In the genomic region with DNA sequence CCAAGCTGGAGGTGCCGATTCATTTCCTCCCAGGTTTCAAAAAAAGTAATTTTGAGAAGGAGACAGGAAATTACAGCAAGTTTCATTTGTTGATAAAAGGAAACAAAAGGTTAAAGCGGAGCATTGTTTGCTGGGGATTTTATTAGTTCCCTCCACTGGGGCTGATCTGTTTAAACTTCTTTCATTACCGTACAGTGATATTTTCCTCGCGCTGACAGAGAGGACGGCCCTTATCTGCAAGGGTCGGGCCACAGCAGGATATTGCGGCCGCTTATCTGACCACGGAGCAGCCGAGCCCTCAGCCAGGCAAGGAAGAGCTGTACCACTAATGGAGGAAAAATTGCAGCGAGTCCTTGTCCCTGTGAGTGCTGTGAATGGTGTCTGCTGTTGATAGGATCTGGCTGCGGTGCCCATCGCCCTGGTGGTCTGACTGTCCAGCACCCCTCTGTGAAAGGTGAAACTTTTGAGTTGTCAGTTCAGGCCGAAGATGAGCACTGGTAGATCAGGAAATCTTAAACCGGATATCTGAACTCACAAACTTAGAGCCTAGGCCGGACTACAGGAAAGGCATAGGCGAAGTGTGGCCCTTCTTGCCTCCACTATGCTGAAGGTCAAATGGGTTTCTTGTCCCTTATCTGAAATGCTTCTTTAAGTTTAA, we compare ENCODE assay signal across 8 mouse cellular contexts. TPM values are rescaled to one million over a fixed set of nuclear protein-coding genes. Genes with fewer than 3 reads are reported as not detected.
DNase-seq lines count a peak whose midpoint lies in the region; ATAC-seq lines count a peak whose summit lies in the region.

No protein-coding gene starts in this region.

- no peak overlapping the region; the same call in 1 of the 2 replicates for H3K27ac ChIP-seq in forebrain, embryonic 11.5 days (ENCODE audit: low read depth, low read length)
- H3K27ac ChIP-seq in forebrain, embryonic 15.5 days (replicated peaks): no peak overlapping the region
- H3K27ac ChIP-seq in hindbrain, embryonic 13.5 days: no peak overlapping the region
- peak overlapping the region; percentile 88 for H3K27ac ChIP-seq in liver, embryonic 15.5 days (replicated peaks)
- H3K27ac ChIP-seq in stomach, embryonic 15.5 days: peak overlapping the region; percentile 65

- ATAC-seq in forebrain, embryonic 11.5 days (replicated peaks; ENCODE audit: low FRiP score): no peak
- ATAC-seq in forebrain, embryonic 15.5 days (replicated peaks): no peak
- ATAC-seq in hindbrain, embryonic 13.5 days (ENCODE audit: low FRiP score): peak; percentile 53; the same call in 1 of the 2 replicates
- peak; percentile 85 for ATAC-seq in liver, embryonic 15.5 days (ENCODE audit: insufficient read depth)
- peak; percentile 80; the same call in 1 of the 2 replicates for ATAC-seq in stomach, embryonic 15.5 days (ENCODE audit: insufficient read depth, low FRiP score, low read depth)

- WGBS in forebrain, embryonic 11.5 days: 49% methylated on average over 18 of the region's 18 CpGs
- WGBS in forebrain, embryonic 15.5 days: 60% methylated on average over 18 of the region's 18 CpGs
- 56% methylated on average over 18 of the region's 18 CpGs for WGBS in hindbrain, embryonic 13.5 days
- WGBS in liver, embryonic 15.5 days (ENCODE audit: insufficient replicate concordance): 6% methylated on average over 18 of the region's 18 CpGs
- 19% methylated on average over 18 of the region's 18 CpGs for WGBS in stomach, embryonic 15.5 days

- peaks cover 5% of the 10 kb centered on the region for H3K4me1 ChIP-seq in forebrain, embryonic 11.5 days (replicated peaks; ENCODE audit: control insufficient read depth, insufficient read depth, low read length)
- peaks cover 3% of the 10 kb centered on the region; the same call in 1 of the 2 replicates for H3K4me1 ChIP-seq in forebrain, embryonic 15.5 days
- H3K4me1 ChIP-seq in hindbrain, embryonic 13.5 days (replicated peaks): peaks cover 20% of the 10 kb centered on the region
- peaks cover 96% of the 10 kb centered on the region for H3K4me1 ChIP-seq in liver, embryonic 15.5 days (replicated peaks)
- peaks cover 39% of the 10 kb centered on the region for H3K4me1 ChIP-seq in stomach, embryonic 15.5 days

- no peaks in the 10 kb centered on the region for H3K36me3 ChIP-seq in forebrain, embryonic 11.5 days (ENCODE audit: control insufficient read depth, insufficient read depth, low read length)
- H3K36me3 ChIP-seq in forebrain, embryonic 15.5 days: no peaks in the 10 kb centered on the region
- no peaks in the 10 kb centered on the region for H3K36me3 ChIP-seq in hindbrain, embryonic 13.5 days
- H3K36me3 ChIP-seq in liver, embryonic 15.5 days (replicated peaks): no peaks in the 10 kb centered on the region
- no peaks in the 10 kb centered on the region for H3K36me3 ChIP-seq in stomach, embryonic 15.5 days

- H3K9ac ChIP-seq in forebrain, embryonic 11.5 days (ENCODE audit: low read length): no peak overlapping the region; the same call in 1 of the 2 replicates
- no peak overlapping the region for H3K9ac ChIP-seq in forebrain, embryonic 15.5 days (replicated peaks)
- H3K9ac ChIP-seq in hindbrain, embryonic 13.5 days: no peak overlapping the region
- peak overlapping the region; percentile 55 for H3K9ac ChIP-seq in liver, embryonic 15.5 days
- no peak overlapping the region for H3K9ac ChIP-seq in stomach, embryonic 15.5 days

- no peak for DNase-seq in forebrain, embryonic 11.5 days (ENCODE audit: low spot score)
- DNase-seq in embryo, embryonic 9.5 days (ENCODE audit: extremely low spot score): peak; percentile 46
- no peak for DNase-seq in layer of hippocampus, adult 9-11 months
- DNase-seq in thymus, postnatal 25 days: no peak

- peak overlapping the region; percentile 2; the same call in 1 of the 2 replicates for H3K4me2 ChIP-seq in forebrain, embryonic 11.5 days (ENCODE audit: low read depth, low read length, severe bottlenecking)
- no peak overlapping the region for H3K4me2 ChIP-seq in forebrain, embryonic 15.5 days (replicated peaks)
- no peak overlapping the region for H3K4me2 ChIP-seq in hindbrain, embryonic 13.5 days
- H3K4me2 ChIP-seq in liver, embryonic 15.5 days: peak overlapping the region; percentile 79
- H3K4me2 ChIP-seq in stomach, embryonic 15.5 days: peak overlapping the region; percentile 32

- H3K27me3 ChIP-seq in forebrain, embryonic 11.5 days (ENCODE audit: control insufficient read depth, insufficient read depth, low read length): 0 out of 2 replicates have a peak, but pooled peaks cover 2% of the 10 kb centered on the region
- H3K27me3 ChIP-seq in forebrain, embryonic 15.5 days: 0 out of 2 replicates have a peak, but pooled peaks cover 5% of the 10 kb centered on the region
- no peaks in the 10 kb centered on the region for H3K27me3 ChIP-seq in hindbrain, embryonic 13.5 days
- H3K27me3 ChIP-seq in liver, embryonic 15.5 days: peaks cover 26% of the 10 kb centered on the region
- no peaks in the 10 kb centered on the region for H3K27me3 ChIP-seq in stomach, embryonic 15.5 days (replicated peaks)

- no peaks in the 10 kb centered on the region for H3K9me3 ChIP-seq in forebrain, embryonic 11.5 days (ENCODE audit: control insufficient read depth, low read length)
- H3K9me3 ChIP-seq in forebrain, embryonic 15.5 days: no peaks in the 10 kb centered on the region
- no peaks in the 10 kb centered on the region for H3K9me3 ChIP-seq in hindbrain, embryonic 13.5 days
- H3K9me3 ChIP-seq in liver, embryonic 15.5 days (replicated peaks): no peaks in the 10 kb centered on the region
- H3K9me3 ChIP-seq in stomach, embryonic 15.5 days: no peaks in the 10 kb centered on the region

- no peak overlapping the region for H3K4me3 ChIP-seq in forebrain, embryonic 11.5 days (ENCODE audit: low read depth, low read length)
- H3K4me3 ChIP-seq in forebrain, embryonic 15.5 days: no peak overlapping the region
- H3K4me3 ChIP-seq in hindbrain, embryonic 13.5 days: no peak overlapping the region
- H3K4me3 ChIP-seq in liver, embryonic 15.5 days (replicated peaks): peak overlapping the region; percentile 55
- 0 out of 2 replicates have a peak overlapping the region, but pooled peaks have one; percentile 3 for H3K4me3 ChIP-seq in stomach, embryonic 15.5 days (replicated peaks)

RNA-seq across cellular contexts. Expression of a gene that starts 28.1 kb away (rescaled TPM):
- 89.5 and 101 TPM in 2 replicates for polyA plus RNA-seq in forebrain, embryonic 11.5 days (2014; fragmentation: Nextera tagmentation; extraction: Ambion mirVana)
- 26.1 and 29.9 TPM in 2 replicates for polyA plus RNA-seq in forebrain, embryonic 15.5 days (2015; fragmentation: Nextera tagmentation; extraction: Ambion mirVana)
- polyA plus RNA-seq in hindbrain, embryonic 13.5 days (2015; fragmentation: Nextera tagmentation; extraction: Ambion mirVana): 15.4 and 15.5 TPM in 2 replicates
- polyA plus RNA-seq in liver, embryonic 15.5 days (2015; fragmentation: Nextera tagmentation; extraction: Ambion mirVana): 85.0 and 93.2 TPM in 2 replicates
- 54.1 and 54.4 TPM in 2 replicates for polyA plus RNA-seq in stomach, embryonic 15.5 days (2015; fragmentation: Nextera tagmentation; extraction: Ambion mirVana)

Comparison
In these comparisons a context has a peak if more than half of its experiments do, and no peak if none do; other contexts are left out.
1. H3K4me2 ChIP-seq: peak in forebrain, embryonic 11.5 days (single experiment), liver, embryonic 15.5 days (single experiment) and stomach, embryonic 15.5 days (single experiment); none in forebrain, embryonic 15.5 days (single experiment) and hindbrain, embryonic 13.5 days (single experiment).
2. ATAC-seq: peak in hindbrain, embryonic 13.5 days (single experiment), liver, embryonic 15.5 days (single experiment) and stomach, embryonic 15.5 days (single experiment); none in forebrain, embryonic 11.5 days (single experiment) and forebrain, embryonic 15.5 days (single experiment).
3. H3K27ac ChIP-seq: peak in liver, embryonic 15.5 days (single experiment) and stomach, embryonic 15.5 days (single experiment); none in forebrain, embryonic 11.5 days (single experiment), forebrain, embryonic 15.5 days (single experiment) and hindbrain, embryonic 13.5 days (single experiment).
4. H3K4me3 ChIP-seq: peak in liver, embryonic 15.5 days (single experiment) and stomach, embryonic 15.5 days (single experiment); none in forebrain, embryonic 11.5 days (single experiment), forebrain, embryonic 15.5 days (single experiment) and hindbrain, embryonic 13.5 days (single experiment).